Mouse (Mus musculus): ENCODE measurements around the gene Tcf15. TPM values are rescaled to one million over a fixed set of nuclear protein-coding genes. Genes with fewer than 3 reads are reported as not detected.

Gene Tcf15
- polyA plus RNA-seq, 1 experiment from 2014 or later: 10.6 TPM

- peak; percentile 90 for ATAC-seq (ENCODE audit: low read depth)
These were observed 37.0 kb downstream of the Tcf15 start for GRCm38 (mm10) chr2:152180323-152180722.

GRCm38 (mm10) chr2:152187132-152187531 lies 43.8 kb downstream of the Tcf15 start:
- no peaks in the 10 kb centered on the region for H3K9me3 ChIP-seq (ENCODE audit: control insufficient read depth, low read length)
- ATAC-seq (ENCODE audit: low read depth): no peak

More at GRCm38 (mm10) chr2:152180323-152180722, 37.0 kb downstream of the Tcf15 start:
- peaks cover 7% of the 10 kb centered on the region; the same call in 1 of the 2 replicates for H3K4me1 ChIP-seq (ENCODE audit: control insufficient read depth, insufficient read depth, low read length)
- no peaks in the 10 kb centered on the region for H3K36me3 ChIP-seq (ENCODE audit: control insufficient read depth, insufficient read depth, low read length)
- no peak overlapping the region for H3K4me2 ChIP-seq (ENCODE audit: low read depth, low read length)
- no peak overlapping the region for H3K9ac ChIP-seq (ENCODE audit: low read depth, low read length)
- no peaks in the 10 kb centered on the region for H3K9me3 ChIP-seq (ENCODE audit: control insufficient read depth, low read length)
- H3K27ac ChIP-seq (replicated peaks; ENCODE audit: low read depth, low read length): no peak overlapping the region
- WGBS: 36% methylated on average over 3 of the region's 6 CpGs
- no peaks in the 10 kb centered on the region for H3K27me3 ChIP-seq (replicated peaks; ENCODE audit: control insufficient read depth, insufficient read depth, low read length)
- no peak overlapping the region for H3K4me3 ChIP-seq (ENCODE audit: low read depth, low read length)
- peak; percentile 77 for DNase-seq (ENCODE audit: low spot score)

GRCm38 (mm10) chr2:152189213-152189612 lies 45.9 kb downstream of the Tcf15 start:
- Histone ChIP-seq H3K4me3 (ENCODE audit: low read depth, low read length) (no peak overlapping the region), H3K4me2 (ENCODE audit: low read depth, low read length) (no peak overlapping the region), H3K4me1 (ENCODE audit: control insufficient read depth, insufficient read depth, low read length) (no peaks in the 10 kb centered on the region), H3K9ac (ENCODE audit: low read depth, low read length) (no peak overlapping the region), H3K9me3 (ENCODE audit: control insufficient read depth, low read length) (no peaks in the 10 kb centered on the region), H3K36me3 (ENCODE audit: control insufficient read depth, insufficient read depth, low read length) (no peaks in the 10 kb centered on the region), H3K27ac (replicated peaks; ENCODE audit: low read depth, low read length) (no peak overlapping the region), H3K27me3 (replicated peaks; ENCODE audit: control insufficient read depth, insufficient read depth, low read length) (no peaks in the 10 kb centered on the region)
- ATAC-seq (ENCODE audit: low read depth) (no peak), DNase-seq (ENCODE audit: low spot score) (no peak)
- 49% methylated on average over 7 of the region's 7 CpGs for WGBS

More at GRCm38 (mm10) chr2:152187132-152187531, 43.8 kb downstream of the Tcf15 start:
- Histone ChIP-seq H3K9ac (ENCODE audit: low read depth, low read length) (no peak overlapping the region), H3K27me3 (replicated peaks; ENCODE audit: control insufficient read depth, insufficient read depth, low read length) (no peaks in the 10 kb centered on the region), H3K4me2 (ENCODE audit: low read depth, low read length) (no peak overlapping the region), H3K27ac (replicated peaks; ENCODE audit: low read depth, low read length) (no peak overlapping the region), H3K4me1 (ENCODE audit: control insufficient read depth, insufficient read depth, low read length) (no peaks in the 10 kb centered on the region), H3K36me3 (ENCODE audit: control insufficient read depth, insufficient read depth, low read length) (no peaks in the 10 kb centered on the region), H3K4me3 (ENCODE audit: low read depth, low read length) (no peak overlapping the region)
- 81% methylated on average over 5 of the region's 5 CpGs for WGBS
- no peak for DNase-seq (ENCODE audit: low spot score)

- Histone ChIP-seq H3K27ac (replicated peaks; ENCODE audit: low read depth, low read length) (no peak overlapping the region), H3K9ac (ENCODE audit: low read depth, low read length) (no peak overlapping the region), H3K4me2 (ENCODE audit: low read depth, low read length) (no peak overlapping the region), H3K9me3 (ENCODE audit: control insufficient read depth, low read length) (no peaks in the 10 kb centered on the region), H3K4me3 (ENCODE audit: low read depth, low read length) (no peak overlapping the region), H3K4me1 (ENCODE audit: control insufficient read depth, insufficient read depth, low read length) (no peaks in the 10 kb centered on the region), H3K27me3 (replicated peaks; ENCODE audit: control insufficient read depth, insufficient read depth, low read length) (no peaks in the 10 kb centered on the region), H3K36me3 (ENCODE audit: control insufficient read depth, insufficient read depth, low read length) (no peaks in the 10 kb centered on the region)
- 46% methylated on average over 9 of the region's 9 CpGs for WGBS
- ATAC-seq (ENCODE audit: low read depth) (no peak), DNase-seq (ENCODE audit: low spot score) (no peak)
These were observed 46.3 kb downstream of the Tcf15 start for GRCm38 (mm10) chr2:152189640-152190039.

GRCm38 (mm10) chr2:152190161-152190560 lies 46.8 kb downstream of the Tcf15 start:
- H3K4me2 ChIP-seq (ENCODE audit: low read depth, low read length): no peak overlapping the region
- no peaks in the 10 kb centered on the region for H3K36me3 ChIP-seq (ENCODE audit: control insufficient read depth, insufficient read depth, low read length)
- no peaks in the 10 kb centered on the region for H3K4me1 ChIP-seq (ENCODE audit: control insufficient read depth, insufficient read depth, low read length)
- DNase-seq (ENCODE audit: low spot score) (no peak), ATAC-seq (ENCODE audit: low read depth) (no peak)
- H3K9me3 ChIP-seq (ENCODE audit: control insufficient read depth, low read length): no peaks in the 10 kb centered on the region
- 0 out of 2 replicates have a peak overlapping the region, but pooled peaks have one; percentile 30 for H3K9ac ChIP-seq (ENCODE audit: low read depth, low read length)
- no peaks in the 10 kb centered on the region for H3K27me3 ChIP-seq (replicated peaks; ENCODE audit: control insufficient read depth, insufficient read depth, low read length)
- 64% methylated on average over 7 of the region's 7 CpGs for WGBS
- H3K4me3 ChIP-seq (ENCODE audit: low read depth, low read length): no peak overlapping the region
- no peak overlapping the region for H3K27ac ChIP-seq (replicated peaks; ENCODE audit: low read depth, low read length)

- Histone ChIP-seq H3K9me3 (ENCODE audit: control insufficient read depth, low read length) (no peaks in the 10 kb centered on the region), H3K4me1 (ENCODE audit: control insufficient read depth, insufficient read depth, low read length) (no peaks in the 10 kb centered on the region), H3K4me3 (ENCODE audit: low read depth, low read length) (no peak overlapping the region), H3K27me3 (replicated peaks; ENCODE audit: control insufficient read depth, insufficient read depth, low read length) (no peaks in the 10 kb centered on the region), H3K36me3 (ENCODE audit: control insufficient read depth, insufficient read depth, low read length) (no peaks in the 10 kb centered on the region), H3K4me2 (ENCODE audit: low read depth, low read length) (no peak overlapping the region), H3K9ac (ENCODE audit: low read depth, low read length) (no peak overlapping the region), H3K27ac (replicated peaks; ENCODE audit: low read depth, low read length) (no peak overlapping the region)
- ATAC-seq (ENCODE audit: low read depth) (no peak), DNase-seq (ENCODE audit: low spot score) (no peak)
- 70% methylated on average over 13 of the region's 13 CpGs for WGBS
These were observed 49.4 kb downstream of the Tcf15 start for GRCm38 (mm10) chr2:152192591-152193345.

- Histone ChIP-seq H3K4me3 (ENCODE audit: low read depth, low read length) (no peak overlapping the region), H3K27ac (replicated peaks; ENCODE audit: low read depth, low read length) (no peak overlapping the region), H3K27me3 (replicated peaks; ENCODE audit: control insufficient read depth, insufficient read depth, low read length) (no peaks in the 10 kb centered on the region), H3K4me2 (ENCODE audit: low read depth, low read length) (no peak overlapping the region), H3K4me1 (ENCODE audit: control insufficient read depth, insufficient read depth, low read length) (no peaks in the 10 kb centered on the region), H3K9ac (ENCODE audit: low read depth, low read length) (no peak overlapping the region), H3K9me3 (ENCODE audit: control insufficient read depth, low read length) (no peaks in the 10 kb centered on the region), H3K36me3 (ENCODE audit: control insufficient read depth, insufficient read depth, low read length) (no peaks in the 10 kb centered on the region)
- no peak for DNase-seq (ENCODE audit: low spot score)
- WGBS: 80% methylated on average over 7 of the region's 7 CpGs
- no peak for ATAC-seq (ENCODE audit: low read depth)
These were observed 50.0 kb downstream of the Tcf15 start for GRCm38 (mm10) chr2:152193346-152193710.

- ATAC-seq (ENCODE audit: low read depth) (no peak), DNase-seq (ENCODE audit: low spot score) (no peak)
- Histone ChIP-seq H3K4me3 (ENCODE audit: low read depth, low read length) (no peak overlapping the region), H3K27ac (replicated peaks; ENCODE audit: low read depth, low read length) (no peak overlapping the region), H3K4me1 (ENCODE audit: control insufficient read depth, insufficient read depth, low read length) (no peaks in the 10 kb centered on the region), H3K4me2 (ENCODE audit: low read depth, low read length) (no peak overlapping the region), H3K9ac (ENCODE audit: low read depth, low read length) (no peak overlapping the region), H3K27me3 (replicated peaks; ENCODE audit: control insufficient read depth, insufficient read depth, low read length) (no peaks in the 10 kb centered on the region), H3K9me3 (ENCODE audit: control insufficient read depth, low read length) (no peaks in the 10 kb centered on the region), H3K36me3 (ENCODE audit: control insufficient read depth, insufficient read depth, low read length) (no peaks in the 10 kb centered on the region)
- 72% methylated on average over 2 of the region's 2 CpGs for WGBS
These were observed 51.2 kb downstream of the Tcf15 start for GRCm38 (mm10) chr2:152194586-152194985.

GRCm38 (mm10) chr2:152196896-152197295 lies 53.5 kb downstream of the Tcf15 start:
- no peak for DNase-seq (ENCODE audit: low spot score)
- no peak for ATAC-seq (ENCODE audit: low read depth)
- Histone ChIP-seq H3K9ac (ENCODE audit: low read depth, low read length) (no peak overlapping the region), H3K4me1 (ENCODE audit: control insufficient read depth, insufficient read depth, low read length) (no peaks in the 10 kb centered on the region), H3K36me3 (ENCODE audit: control insufficient read depth, insufficient read depth, low read length) (no peaks in the 10 kb centered on the region), H3K4me3 (ENCODE audit: low read depth, low read length) (no peak overlapping the region), H3K27ac (replicated peaks; ENCODE audit: low read depth, low read length) (no peak overlapping the region), H3K27me3 (replicated peaks; ENCODE audit: control insufficient read depth, insufficient read depth, low read length) (no peaks in the 10 kb centered on the region), H3K4me2 (ENCODE audit: low read depth, low read length) (no peak overlapping the region), H3K9me3 (ENCODE audit: control insufficient read depth, low read length) (no peaks in the 10 kb centered on the region)
- WGBS: 36% methylated on average over 3 of the region's 3 CpGs
